Mouse (Mus musculus) hindbrain, embryonic 11.5 days (tissue): ENCODE measurements around the gene Tec. TPM values are rescaled to one million over a fixed set of nuclear protein-coding genes. Genes with fewer than 3 reads are reported as not detected.

ENCODE experiments used
- ATAC-seq: fragments of 200-750 bp; cut with Nextera tagmentation; 2 replicates; pipeline ENCODE4 v1.8.0; 2017; ENCODE audit warnings: mild to moderate bottlenecking, moderate TSS enrichment, moderate library complexity; ENCODE audit not compliant: low FRiP score
- DNase-seq: peaks from one replicate; pipeline ENCODE4 v3.0.0-alpha.2; 2015; ENCODE audit warnings: low spot score
- H3K27ac ChIP-seq: fragments of 300-500 bp; sonication (generic); 2 replicates; pipeline ENCODE4 v1.5.1; 2014; ENCODE audit warnings: mild to moderate bottlenecking, low read depth, low read length
- H3K27me3 ChIP-seq: fragments of 300-500 bp; sonication (generic); 2 replicates; pipeline ENCODE4 v1.6.1; 2014; ENCODE audit warnings: mild to moderate bottlenecking, low read length, moderate library complexity, mixed read lengths; ENCODE audit not compliant: control insufficient read depth, insufficient read depth
- H3K36me3 ChIP-seq: fragments of 300-500 bp; sonication (generic); 2 replicates; pipeline ENCODE4 v1.6.1; 2014; ENCODE audit warnings: mild to moderate bottlenecking, low read length, moderate library complexity, mixed read lengths; ENCODE audit not compliant: control insufficient read depth, insufficient read depth
- H3K4me1 ChIP-seq: fragments of 300-500 bp; sonication (generic); replicated peaks from 2 replicates; pipeline ENCODE4 v1.6.1; 2014; ENCODE audit warnings: low read length, mixed read lengths; ENCODE audit not compliant: control insufficient read depth, insufficient read depth
- H3K4me2 ChIP-seq: fragments of 300-500 bp; sonication (generic); replicated peaks from 2 replicates; pipeline ENCODE4 v1.6.1; 2014; ENCODE audit warnings: mild to moderate bottlenecking, low read depth, low read length
- H3K4me3 ChIP-seq: fragments of 300-500 bp; sonication (generic); 2 replicates; pipeline ENCODE4 v1.5.1; 2014; ENCODE audit warnings: low read depth, low read length
- H3K9ac ChIP-seq: fragments of 300-500 bp; sonication (generic); 2 replicates; pipeline ENCODE4 v1.6.1; 2014; ENCODE audit warnings: low read depth, low read length
- H3K9me3 ChIP-seq: fragments of 300-500 bp; sonication (generic); 2 replicates; pipeline ENCODE4 v1.6.1; 2016; ENCODE audit warnings: low read length; ENCODE audit not compliant: control insufficient read depth
- WGBS: fragments of 180-500 bp; shearing (Covaris S2); extraction: QIAGEN DNeasy Blood & Tissue Kit; methylation state at CpG from one replicate; pipeline ENCODE4 v1.1.7; 2014; 5-methylcytosine and 5-hydroxymethylcytosine counted together
- polyA plus RNA-seq: library from polyadenylated mRNA; unstranded; fragments of >200 nt; fragmentation: Nextera tagmentation; extraction: Ambion mirVana; gene quantifications from 2 replicates; pipeline ENCODE4 v1.2.1, GENCODE M21; 2014

Tec gene
- polyA plus RNA-seq, 1 experiment from 2014 or later, result 5.3 TPM

GRCm38 (mm10) chr5:72881748-72882411, 13.6 kb upstream of the Tec start:
- no peaks in the 10 kb centered on the region for H3K4me1 ChIP-seq
- no peak overlapping the region for H3K9ac ChIP-seq
- 0 out of 2 replicates have a peak, but pooled peaks cover 3% of the 10 kb centered on the region for H3K27me3 ChIP-seq
- WGBS, result 89% methylated on average over 12 of the region's 12 CpGs
- H3K4me3 ChIP-seq, result no peak overlapping the region
- ATAC-seq (no peak), DNase-seq (no peak)
- no peak overlapping the region for H3K4me2 ChIP-seq
- H3K36me3 ChIP-seq, result no peaks in the 10 kb centered on the region
- H3K9me3 ChIP-seq, result no peaks in the 10 kb centered on the region
- no peak overlapping the region for H3K27ac ChIP-seq

- H3K27me3 ChIP-seq, result 0 out of 2 replicates have a peak, but pooled peaks cover 3% of the 10 kb centered on the region
- no peak overlapping the region for H3K9ac ChIP-seq
- H3K36me3 ChIP-seq, result no peaks in the 10 kb centered on the region
- WGBS, result 42% methylated on average over 5 of the region's 5 CpGs
- H3K9me3 ChIP-seq, result no peaks in the 10 kb centered on the region
- DNase-seq, result no peak
- H3K4me2 ChIP-seq, result no peak overlapping the region
- no peaks in the 10 kb centered on the region for H3K4me1 ChIP-seq
- H3K27ac ChIP-seq, result no peak overlapping the region
- no peak for ATAC-seq
- H3K4me3 ChIP-seq, result no peak overlapping the region
Observed at GRCm38 (mm10) chr5:72879736-72880135, 11.5 kb upstream of the Tec start.

- no peaks in the 10 kb centered on the region for H3K4me1 ChIP-seq
- DNase-seq, result no peak
- H3K27ac ChIP-seq, result no peak overlapping the region
- no peaks in the 10 kb centered on the region for H3K36me3 ChIP-seq
- 73% methylated on average over 4 of the region's 4 CpGs for WGBS
- no peak overlapping the region for H3K4me3 ChIP-seq
- no peak overlapping the region for H3K9ac ChIP-seq
- H3K27me3 ChIP-seq, result peaks cover 15% of the 10 kb centered on the region
- H3K9me3 ChIP-seq, result no peaks in the 10 kb centered on the region
- ATAC-seq, result no peak
- no peak overlapping the region for H3K4me2 ChIP-seq
Observed at GRCm38 (mm10) chr5:72871114-72871513, 2.8 kb upstream of the Tec start.

- DNase-seq (no peak), ATAC-seq (no peak)
- Histone ChIP-seq H3K4me1 (no peaks in the 10 kb centered on the region), H3K9me3 (no peaks in the 10 kb centered on the region), H3K4me2 (no peak overlapping the region), H3K27ac (no peak overlapping the region), H3K36me3 (no peaks in the 10 kb centered on the region), H3K9ac (no peak overlapping the region), H3K27me3 (peaks cover 15% of the 10 kb centered on the region), H3K4me3 (no peak overlapping the region)
- 83% methylated on average over 14 of the region's 14 CpGs for WGBS
Observed at GRCm38 (mm10) chr5:72869779-72870608, 1.7 kb upstream of the Tec start.

- H3K4me3 ChIP-seq, result no peak overlapping the region
- H3K9me3 ChIP-seq, result no peaks in the 10 kb centered on the region
- H3K9ac ChIP-seq, result no peak overlapping the region
- DNase-seq (no peak), ATAC-seq (no peak)
- WGBS, result 25% methylated on average over 16 of the region's 16 CpGs
- H3K27ac ChIP-seq, result no peak overlapping the region
- H3K27me3 ChIP-seq, result peaks cover 15% of the 10 kb centered on the region
- H3K36me3 ChIP-seq, result no peaks in the 10 kb centered on the region
- H3K4me2 ChIP-seq, result no peak overlapping the region
- H3K4me1 ChIP-seq, result no peaks in the 10 kb centered on the region
Observed at GRCm38 (mm10) chr5:72867036-72867672, 1.1 kb downstream of the Tec start.

- Histone ChIP-seq H3K27ac (no peak overlapping the region), H3K4me1 (no peaks in the 10 kb centered on the region), H3K9ac (no peak overlapping the region), H3K4me2 (no peak overlapping the region), H3K27me3 (peaks cover 15% of the 10 kb centered on the region), H3K4me3 (no peak overlapping the region), H3K36me3 (no peaks in the 10 kb centered on the region), H3K9me3 (no peaks in the 10 kb centered on the region)
- 54% methylated on average over 6 of the region's 6 CpGs for WGBS
- DNase-seq (no peak), ATAC-seq (no peak)
Observed at GRCm38 (mm10) chr5:72866260-72866905, 1.9 kb downstream of the Tec start.

- Histone ChIP-seq H3K4me2 (no peak overlapping the region), H3K9ac (no peak overlapping the region), H3K9me3 (no peaks in the 10 kb centered on the region), H3K4me3 (no peak overlapping the region), H3K27me3 (peaks cover 15% of the 10 kb centered on the region), H3K36me3 (no peaks in the 10 kb centered on the region), H3K4me1 (no peaks in the 10 kb centered on the region), H3K27ac (no peak overlapping the region)
- no peak for DNase-seq
- ATAC-seq, result no peak
- 82% methylated on average over 3 of the region's 3 CpGs for WGBS
Observed at GRCm38 (mm10) chr5:72864654-72865178, 3.6 kb downstream of the Tec start.

GRCm38 (mm10) chr5:72863166-72863565, 5.1 kb downstream of the Tec start:
- H3K4me2 ChIP-seq, result no peak overlapping the region
- no peaks in the 10 kb centered on the region for H3K9me3 ChIP-seq
- H3K4me1 ChIP-seq, result no peaks in the 10 kb centered on the region
- no peak overlapping the region for H3K4me3 ChIP-seq
- no peak for ATAC-seq
- no peaks in the 10 kb centered on the region for H3K36me3 ChIP-seq
- H3K27ac ChIP-seq, result no peak overlapping the region
- DNase-seq, result no peak
- 94% methylated on average over 9 of the region's 9 CpGs for WGBS
- no peak overlapping the region for H3K9ac ChIP-seq
- peaks cover 15% of the 10 kb centered on the region for H3K27me3 ChIP-seq
